Mouse (Mus musculus): ENCODE measurements at regions not wholly inside any gene's neighbourhood (a gene's known extent, or its start where the extent isn't known, plus 50 kb on each side); places are given as distances from the start of the nearest gene placed in this dataset.

- DNase-seq (ENCODE audit: low spot score in 2 of 2) = no peak
Measured at GRCm38 (mm10) chr2:49376281-49376680, 75.0 kb upstream of the Epc2 start.

- peak in 1 of 2 experiments; percentile 15 for DNase-seq (ENCODE audit: low spot score in 2 of 2)
Measured at GRCm38 (mm10) chr2:49379222-49379805, 72.0 kb upstream of the Epc2 start.

- no peak for DNase-seq (ENCODE audit: low spot score in 2 of 2)
Measured at GRCm38 (mm10) chr2:49380965-49381364, 70.3 kb upstream of the Epc2 start.

GRCm38 (mm10) chr2:49386747-49387146 is 64.5 kb upstream of the Epc2 start:
- no peak for DNase-seq (ENCODE audit: low spot score in 2 of 2)

GRCm38 (mm10) chr2:49391322-49392262 is 59.7 kb upstream of the Epc2 start:
- no peak for DNase-seq (ENCODE audit: low spot score in 2 of 2)
